Mouse (Mus musculus) limb, embryonic 10.5 days (tissue): ENCODE data around the gene Ccdc120. TPM values are rescaled to one million over a fixed set of nuclear protein-coding genes. Genes with fewer than 3 reads are reported as not detected.

Experiments used
- DNase-seq: peaks from one replicate; pipeline ENCODE4 v3.0.0-alpha.2; 2017; ENCODE audit warnings: low spot score
- H3K27ac ChIP-seq: fragments of 300-500 bp; sonication (generic); 2 replicates; pipeline ENCODE4 v1.5.1; 2016; ENCODE audit warnings: mild to moderate bottlenecking
- H3K27me3 ChIP-seq: fragments of 300-500 bp; sonication (generic); 2 replicates; pipeline ENCODE4 v1.6.1; 2016; ENCODE audit warnings: low read depth, mild to moderate bottlenecking; ENCODE audit not compliant: poor library complexity, severe bottlenecking
- H3K36me3 ChIP-seq: fragments of 300-500 bp; sonication (generic); 2 replicates; pipeline ENCODE4 v1.6.1; 2016; ENCODE audit warnings: mild to moderate bottlenecking, moderate library complexity
- H3K4me1 ChIP-seq: fragments of 300-500 bp; sonication (generic); 2 replicates; pipeline ENCODE4 v1.6.1; 2016
- H3K4me3 ChIP-seq: fragments of 300-500 bp; sonication (generic); 2 replicates; pipeline ENCODE4 v1.5.1; 2016; ENCODE audit warnings: mild to moderate bottlenecking, moderate library complexity
- H3K9me3 ChIP-seq: fragments of 300-500 bp; sonication (generic); replicated peaks from 2 replicates; pipeline ENCODE4 v1.6.1; 2016; ENCODE audit warnings: mild to moderate bottlenecking
- WGBS: fragments of 180-500 bp; shearing (Covaris S2); methylation state at CpG from one replicate; pipeline ENCODE4 v1.1.7; 2016; 5-methylcytosine and 5-hydroxymethylcytosine counted together
- polyA plus RNA-seq: library from polyadenylated mRNA; unstranded; fragments of >200 nt; fragmentation: Nextera tagmentation; extraction: Ambion mirVana; gene quantifications from 2 replicates; pipeline ENCODE4 v1.2.1, GENCODE M21; 2016

Ccdc120 gene
- polyA plus RNA-seq, 1 experiment from 2014 or later: 21.9 TPM

- no peak overlapping the region for H3K27ac ChIP-seq
- no peak overlapping the region for H3K4me3 ChIP-seq
- no peaks in the 10 kb centered on the region; the same call in 1 of the 2 replicates for H3K9me3 ChIP-seq
- no peak for DNase-seq
- WGBS: 76% methylated on average over 5 of the region's 5 CpGs
- H3K36me3 ChIP-seq: peaks cover 19% of the 10 kb centered on the region
- H3K4me1 ChIP-seq: 0 out of 2 replicates have a peak, but pooled peaks cover 2% of the 10 kb centered on the region
- no peaks in the 10 kb centered on the region for H3K27me3 ChIP-seq
Observed at GRCm38 (mm10) chrX:7741103-7741502, 9.6 kb downstream of the Ccdc120 start.

GRCm38 (mm10) chrX:7740082-7740819 is 10.5 kb downstream of the Ccdc120 start:
- Histone ChIP-seq H3K36me3 (peaks cover 25% of the 10 kb centered on the region), H3K9me3 (no peaks in the 10 kb centered on the region; the same call in 1 of the 2 replicates), H3K4me1 (0 out of 2 replicates have a peak, but pooled peaks cover 2% of the 10 kb centered on the region), H3K27ac (no peak overlapping the region), H3K27me3 (no peaks in the 10 kb centered on the region), H3K4me3 (no peak overlapping the region)
- DNase-seq: no peak
- WGBS: 61% methylated on average over 10 of the region's 10 CpGs

GRCm38 (mm10) chrX:7739336-7740081 is 11.2 kb downstream of the Ccdc120 start:
- peaks cover 30% of the 10 kb centered on the region for H3K36me3 ChIP-seq
- H3K27ac ChIP-seq: no peak overlapping the region
- DNase-seq: no peak
- H3K27me3 ChIP-seq: no peaks in the 10 kb centered on the region
- WGBS: 69% methylated on average over 14 of the region's 14 CpGs
- no peaks in the 10 kb centered on the region; the same call in 1 of the 2 replicates for H3K9me3 ChIP-seq
- H3K4me1 ChIP-seq: 0 out of 2 replicates have a peak, but pooled peaks cover 2% of the 10 kb centered on the region
- H3K4me3 ChIP-seq: no peak overlapping the region

- no peaks in the 10 kb centered on the region for H3K27me3 ChIP-seq
- H3K36me3 ChIP-seq: peaks cover 33% of the 10 kb centered on the region
- peak; percentile 69 for DNase-seq
- 32% methylated on average over 25 of the region's 26 CpGs for WGBS
- 0 out of 2 replicates have a peak overlapping the region, but pooled peaks have one; percentile 2 for H3K4me3 ChIP-seq
- peaks cover 2% of the 10 kb centered on the region; the same call in 1 of the 2 replicates for H3K9me3 ChIP-seq
- 0 out of 2 replicates have a peak, but pooled peaks cover 5% of the 10 kb centered on the region for H3K4me1 ChIP-seq
- H3K27ac ChIP-seq: no peak overlapping the region
Observed at GRCm38 (mm10) chrX:7733571-7734156, 17.0 kb downstream of the Ccdc120 start.

GRCm38 (mm10) chrX:7728922-7729265 is 21.8 kb downstream of the Ccdc120 start:
- 30% methylated on average over 4 of the region's 4 CpGs for WGBS
- no peak for DNase-seq
- Histone ChIP-seq H3K27me3 (no peaks in the 10 kb centered on the region), H3K9me3 (0 out of 2 replicates have a peak, but pooled peaks cover 2% of the 10 kb centered on the region), H3K36me3 (peaks cover 37% of the 10 kb centered on the region), H3K4me3 (peak overlapping the region; percentile 57), H3K4me1 (0 out of 2 replicates have a peak, but pooled peaks cover 5% of the 10 kb centered on the region), H3K27ac (peak overlapping the region; percentile 82)

- WGBS: 14% methylated on average over 42 of the region's 42 CpGs
- H3K27ac ChIP-seq: peak within 1 kb of the TSS; percentile 82
- peak; percentile 73 for DNase-seq
- H3K4me3 ChIP-seq: peak within 1 kb of the TSS; percentile 57
- H3K4me1 ChIP-seq: 0 out of 2 replicates have a peak, but pooled peaks cover 5% of the 10 kb centered on the region
- H3K36me3 ChIP-seq: peaks cover 39% of the 10 kb centered on the region
- 0 out of 2 replicates have a peak, but pooled peaks cover 2% of the 10 kb centered on the region for H3K9me3 ChIP-seq
- no peaks in the 10 kb centered on the region for H3K27me3 ChIP-seq
Observed at GRCm38 (mm10) chrX:7728215-7728921, 22.3 kb downstream of the Ccdc120 start, which contains the start of gene Praf2. Praf2 (plus strand) TSS chrX:7728439.

- Histone ChIP-seq H3K4me1 (peaks cover 9% of the 10 kb centered on the region; the same call in 1 of the 2 replicates), H3K27ac (no peak overlapping the region), H3K36me3 (peaks cover 36% of the 10 kb centered on the region), H3K4me3 (0 out of 2 replicates have a peak overlapping the region, but pooled peaks have one; percentile 57), H3K27me3 (no peaks in the 10 kb centered on the region), H3K9me3 (0 out of 2 replicates have a peak, but pooled peaks cover 2% of the 10 kb centered on the region)
- DNase-seq: no peak
- 94% methylated on average over 13 of the region's 13 CpGs for WGBS
Observed at GRCm38 (mm10) chrX:7727176-7727575, 23.5 kb downstream of the Ccdc120 start.

- H3K9me3 ChIP-seq: no peaks in the 10 kb centered on the region
- no peaks in the 10 kb centered on the region for H3K27me3 ChIP-seq
- DNase-seq: no peak
- H3K4me1 ChIP-seq: peaks cover 9% of the 10 kb centered on the region; the same call in 1 of the 2 replicates
- no peak overlapping the region for H3K27ac ChIP-seq
- H3K4me3 ChIP-seq: no peak overlapping the region
- H3K36me3 ChIP-seq: peaks cover 36% of the 10 kb centered on the region
- WGBS: 94% methylated on average over 12 of the region's 12 CpGs
Observed at GRCm38 (mm10) chrX:7725841-7726240, 24.9 kb downstream of the Ccdc120 start.

GRCm38 (mm10) chrX:7724135-7724534 is 26.6 kb downstream of the Ccdc120 start:
- Histone ChIP-seq H3K36me3 (peaks cover 36% of the 10 kb centered on the region), H3K27ac (no peak overlapping the region), H3K4me1 (peaks cover 6% of the 10 kb centered on the region; the same call in 1 of the 2 replicates), H3K4me3 (no peak overlapping the region), H3K27me3 (no peaks in the 10 kb centered on the region), H3K9me3 (no peaks in the 10 kb centered on the region)
- 94% methylated on average over 7 of the region's 7 CpGs for WGBS
- DNase-seq: no peak

GRCm38 (mm10) chrX:7722691-7723090 is 28.0 kb downstream of the Ccdc120 start:
- Histone ChIP-seq H3K4me3 (peak overlapping the region; percentile 65), H3K36me3 (peaks cover 36% of the 10 kb centered on the region), H3K27me3 (no peaks in the 10 kb centered on the region), H3K4me1 (peaks cover 4% of the 10 kb centered on the region; the same call in 1 of the 2 replicates), H3K9me3 (no peaks in the 10 kb centered on the region), H3K27ac (no peak overlapping the region)
- WGBS: 31% methylated on average over 4 of the region's 4 CpGs
- no peak for DNase-seq

GRCm38 (mm10) chrX:7722282-7722611 is 28.5 kb downstream of the Ccdc120 start:
- 12% methylated on average over 11 of the region's 11 CpGs for WGBS
- H3K4me1 ChIP-seq: peaks cover 4% of the 10 kb centered on the region; the same call in 1 of the 2 replicates
- peak overlapping the region; percentile 65 for H3K4me3 ChIP-seq
- no peaks in the 10 kb centered on the region for H3K27me3 ChIP-seq
- no peak for DNase-seq
- no peaks in the 10 kb centered on the region for H3K9me3 ChIP-seq
- H3K36me3 ChIP-seq: peaks cover 31% of the 10 kb centered on the region
- peak overlapping the region; percentile 91 for H3K27ac ChIP-seq
